Mouse (Mus musculus) neutrophil, adult 59 days (primary cell): Measurements from ENCODE around the gene Kcnk5. TPM values are rescaled to one million over a fixed set of nuclear protein-coding genes. Genes with fewer than 3 reads are reported as not detected.

Experiments
- total RNA-seq, 2 experiments: library from RNA; stranded (reverse); gene quantifications; 1 replicate in 1 of 2; 2 replicates in 1 of 2; pipeline ENCODE4 v1.2.4; 2023

Gene Kcnk5
- 1 to 10 TPM in 1 of 2 experiments, under 1 TPM in 1; 0.24 to 1.0 TPM for total RNA-seq

GRCm38 (mm10) chr14:20181466-20181921 lies at the start of gene Kcnk5:
Gene Kcnk5 (minus strand): TSS chr14:20181809.

GRCm38 (mm10) chr14:20138484-20139355 lies 42.9 kb downstream of the Kcnk5 start, which contains the start of gene Saysd1:
Gene Saysd1 (minus strand): TSS chr14:20138534.

Other genes starting within 250 kb of the Kcnk5 start
- 100 to 1,000 TPM; 120 to 148 TPM for gene Gng2, start 204.2 kb downstream of the Kcnk5 start, total RNA-seq
- 1 to 10 TPM; 1.3 to 1.7 TPM for gene Saysd1, start 43.3 kb downstream of the Kcnk5 start, total RNA-seq
- gene Kcnk16, start 87.4 kb upstream of the Kcnk5 start, total RNA-seq = not detected
- gene Nudt13, start 112.9 kb upstream of the Kcnk5 start, total RNA-seq = 10 to 100 TPM in 1 of 2 experiments, 1 to 10 TPM in 1; 8.1 to 11.1 TPM
- 10 to 100 TPM; 20.7 to 23.0 TPM for gene Ecd, start 166.3 kb upstream of the Kcnk5 start, total RNA-seq
- gene Fam149b, start 166.4 kb upstream of the Kcnk5 start, total RNA-seq = 10 to 100 TPM; 19.7 TPM
- gene Dnajc9, start 207.1 kb upstream of the Kcnk5 start, total RNA-seq = 10 to 100 TPM; 37.4 to 40.4 TPM
- 10 to 100 TPM; 26.2 to 30.8 TPM for gene Mrps16, start 211.8 kb upstream of the Kcnk5 start, total RNA-seq